Mouse (Mus musculus) retina, postnatal 7 days (tissue): Measurements from ENCODE around the gene Mtmr11.

Source experiments
- DNase-seq: peaks from one replicate; pipeline ENCODE4 v3.0.0-alpha.2; 2012; ENCODE audit warnings: low read depth, low spot score

Gene Mtmr11

DNA sequence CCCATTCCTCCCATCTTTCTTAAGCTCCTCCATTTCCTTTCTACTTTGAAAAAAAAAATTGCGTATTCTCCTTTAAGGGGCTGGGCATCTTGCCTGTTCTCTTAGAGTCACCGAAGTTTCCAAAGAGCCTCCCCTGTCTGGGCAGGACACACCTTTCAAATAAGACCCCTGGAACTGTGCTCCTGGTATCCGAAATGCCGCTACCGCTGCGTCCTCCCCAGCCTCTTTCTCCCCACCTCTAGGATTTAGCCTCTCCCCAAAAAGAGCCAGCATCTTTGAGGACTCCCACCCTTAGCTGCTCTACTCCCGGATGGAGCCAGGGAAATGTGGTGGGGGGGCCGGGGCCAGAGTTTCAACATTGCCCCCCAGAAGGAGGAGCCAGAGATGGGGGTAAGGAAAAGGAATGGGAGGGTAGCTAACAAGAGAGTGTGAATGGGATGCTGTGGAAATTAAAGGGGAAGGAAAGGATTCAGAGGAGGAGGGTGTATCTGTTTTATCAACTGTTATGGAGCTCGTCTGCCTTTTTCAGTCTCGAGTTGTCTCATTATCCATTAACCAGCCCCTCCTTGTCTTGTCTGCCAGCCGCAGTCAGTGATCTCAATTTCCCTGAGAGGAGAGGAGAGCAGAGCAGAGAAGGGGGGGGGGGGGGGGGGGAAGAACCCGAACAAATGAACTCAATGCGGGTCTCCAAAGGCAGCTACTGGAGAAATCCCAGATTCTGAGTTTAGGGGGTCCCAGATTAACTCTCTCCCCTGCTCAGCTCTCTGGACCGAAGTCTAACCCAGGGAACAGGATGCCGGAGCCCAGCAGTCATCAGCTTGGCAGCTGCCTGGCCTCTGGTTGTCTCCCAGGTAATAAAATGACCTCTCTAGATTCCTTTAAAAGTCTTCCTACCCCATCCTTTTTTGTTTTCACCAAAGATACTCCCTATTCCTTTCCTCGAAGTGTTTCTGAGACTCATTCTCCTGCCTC lies at the start of gene Mtmr11:
Gene Mtmr11 (plus strand): TSS at position 136 of the 972 bp plus-strand sequence.
- DNase-seq: no peak

DNA sequence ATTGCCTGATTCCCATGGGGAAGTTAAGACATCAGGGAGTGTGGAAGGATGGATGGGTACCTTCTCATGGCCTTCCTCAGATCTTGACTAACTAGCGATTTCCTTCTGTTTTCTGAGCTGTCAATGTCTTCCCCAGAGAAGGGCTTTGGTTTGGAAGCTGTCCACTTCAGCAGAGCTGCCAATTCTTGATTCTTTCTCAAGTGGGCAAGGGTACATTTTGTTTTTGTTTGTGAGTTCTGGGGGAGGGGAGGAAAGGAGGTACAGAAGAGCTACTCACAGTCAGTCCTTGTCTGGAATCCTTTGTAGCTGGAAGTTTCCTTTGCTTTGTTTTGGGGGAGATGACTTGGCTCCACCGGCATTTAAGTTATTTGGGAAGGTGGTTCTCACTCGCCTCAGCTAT lies 48.6 kb upstream of the Mtmr11 start:
- DNase-seq: no peak

DNA sequence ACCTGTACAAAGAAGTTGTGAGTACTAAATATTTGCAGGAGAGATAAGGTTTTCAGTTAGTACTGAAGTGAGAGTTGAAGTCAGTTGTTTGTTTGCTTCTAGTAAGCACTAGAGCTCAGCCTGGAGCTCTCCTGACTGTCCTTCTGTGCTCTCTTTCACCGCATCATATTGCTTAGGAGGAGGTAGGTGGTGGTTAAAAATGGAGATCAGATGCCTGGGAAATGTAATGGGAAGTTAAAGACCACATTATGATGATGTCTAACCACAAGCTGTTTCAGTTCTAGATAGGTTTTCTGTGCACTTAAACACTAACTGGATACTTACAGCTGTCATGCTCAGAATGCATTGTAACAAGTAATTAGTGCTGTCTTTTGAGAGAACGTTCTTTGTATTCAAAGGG lies 43.7 kb upstream of the Mtmr11 start:
- DNase-seq: no peak

DNA sequence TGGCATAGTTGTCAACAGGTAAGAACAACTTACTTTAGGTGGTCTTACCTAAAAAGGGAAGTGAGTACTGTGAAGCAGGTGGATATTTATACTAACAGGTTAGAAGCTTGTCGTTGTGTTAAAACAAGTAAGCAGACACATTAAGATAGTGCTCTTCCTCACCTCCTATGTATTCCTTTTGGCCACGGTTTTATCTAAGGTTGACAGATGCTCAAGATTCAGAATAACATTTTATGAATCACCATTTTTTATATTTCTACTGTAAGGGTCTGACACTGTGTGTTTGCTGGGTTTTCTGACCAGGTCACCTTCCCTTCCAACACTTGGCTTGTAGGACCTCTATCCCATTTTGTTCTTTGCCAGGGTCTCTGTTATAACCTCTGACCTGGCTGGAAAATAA lies 43.1 kb upstream of the Mtmr11 start:
- no peak for DNase-seq

DNA sequence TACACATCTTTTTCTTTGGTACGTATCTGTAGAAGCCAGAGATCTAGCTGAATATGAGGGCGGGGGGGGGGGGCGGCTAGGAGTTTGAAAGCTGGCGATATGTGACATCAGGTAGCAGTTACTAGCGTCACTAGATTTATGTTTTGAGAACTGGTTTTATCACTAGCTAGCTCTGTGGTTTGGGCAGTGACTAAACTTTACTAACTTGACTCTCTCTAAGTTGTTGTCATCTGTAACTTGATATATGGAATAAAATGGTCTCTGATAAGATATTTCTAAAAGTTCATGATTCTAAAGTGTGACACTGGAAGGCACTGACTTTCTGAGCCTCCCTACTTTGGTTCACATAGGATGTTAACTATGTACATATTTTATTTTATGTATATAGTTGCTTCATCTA lies 37.6 kb upstream of the Mtmr11 start:
- DNase-seq: no peak

DNA sequence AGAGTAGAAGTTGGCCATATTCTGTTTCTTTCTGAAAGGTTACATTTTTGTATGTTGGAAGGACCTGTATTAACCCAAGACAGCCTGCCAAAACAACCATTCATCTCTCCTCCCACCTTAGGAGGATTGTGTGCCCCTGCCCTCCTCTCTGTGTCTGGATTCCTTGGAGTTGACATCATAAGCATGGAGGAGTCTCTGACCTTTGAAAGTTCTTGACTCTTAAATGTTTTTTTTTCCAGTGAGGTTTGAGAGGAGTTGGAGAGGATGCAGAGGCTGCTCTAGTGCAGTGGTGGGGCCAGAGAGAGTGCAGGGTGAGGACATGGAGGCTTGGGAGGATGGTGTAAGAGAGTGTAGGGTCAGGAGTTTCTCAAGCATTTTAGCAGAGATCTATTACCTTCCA lies 33.7 kb upstream of the Mtmr11 start:
- no peak for DNase-seq

DNA sequence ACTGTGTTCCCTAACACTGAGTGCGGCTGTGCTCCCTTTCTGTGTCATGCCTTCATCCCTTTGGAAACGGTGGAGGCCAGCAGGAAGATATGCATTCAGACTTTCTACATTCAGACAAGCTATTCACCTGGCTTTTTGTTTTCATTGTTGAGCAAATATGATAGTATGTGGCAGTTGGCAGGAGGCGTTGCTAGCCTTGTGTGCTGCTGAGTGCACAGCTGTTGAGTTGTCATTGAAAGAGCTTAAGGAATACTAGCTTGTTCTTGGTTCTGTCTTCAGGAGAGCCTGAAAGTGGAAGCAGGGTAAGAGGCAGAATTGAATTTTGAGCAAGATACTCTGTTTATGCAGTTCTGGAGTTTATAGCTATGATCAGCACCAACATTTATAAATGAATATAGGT lies 29.3 kb upstream of the Mtmr11 start:
- DNase-seq: no peak

DNA sequence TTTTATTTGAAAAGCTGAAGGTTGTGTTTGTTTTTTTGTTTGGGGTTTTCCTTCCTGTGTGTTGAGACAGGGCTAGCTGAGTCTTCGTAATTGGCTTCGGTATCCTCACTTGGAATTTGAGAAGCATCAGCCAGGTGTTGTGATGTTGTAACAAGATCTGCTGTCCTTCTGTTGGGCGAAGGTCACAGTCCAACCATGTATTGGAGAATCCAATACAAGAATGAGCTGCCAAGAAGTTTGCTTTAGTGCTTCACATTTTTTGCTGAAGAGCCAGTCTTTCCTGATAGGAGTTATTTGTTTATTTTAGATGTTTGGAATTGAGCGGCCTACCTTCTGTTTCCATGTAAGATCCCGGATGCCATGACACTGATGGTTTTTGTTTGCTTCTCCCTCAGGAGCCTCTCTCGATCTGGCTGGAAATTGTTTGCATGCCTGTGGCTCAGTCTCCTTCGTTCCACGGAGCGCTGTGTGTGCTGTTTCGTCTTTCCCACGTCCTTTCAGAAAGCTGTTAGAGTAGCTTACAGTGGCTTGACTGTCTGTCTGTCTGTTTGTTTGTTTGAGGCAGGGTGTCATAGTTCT lies 28.4 kb upstream of the Mtmr11 start:
- DNase-seq: no peak

DNA sequence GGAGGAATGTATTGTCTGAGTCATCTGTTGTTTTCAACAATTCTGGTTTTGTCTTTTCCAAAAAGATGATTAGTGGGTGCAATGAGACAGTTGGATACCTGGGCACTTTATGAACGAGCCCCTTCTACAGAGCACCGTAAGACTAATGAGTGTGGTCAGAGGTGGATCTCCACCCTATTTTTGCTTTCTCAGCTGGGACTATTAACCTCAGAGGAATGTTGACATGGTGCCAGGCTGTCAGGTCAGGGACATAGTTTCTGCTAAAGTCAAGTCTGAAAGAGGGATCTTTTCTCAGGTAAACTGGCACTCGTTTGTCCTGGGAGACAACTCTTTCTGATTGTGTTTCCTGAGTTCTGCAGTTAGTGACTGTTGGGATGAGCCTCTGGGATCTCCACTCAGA lies 26.8 kb upstream of the Mtmr11 start:
- no peak for DNase-seq

DNA sequence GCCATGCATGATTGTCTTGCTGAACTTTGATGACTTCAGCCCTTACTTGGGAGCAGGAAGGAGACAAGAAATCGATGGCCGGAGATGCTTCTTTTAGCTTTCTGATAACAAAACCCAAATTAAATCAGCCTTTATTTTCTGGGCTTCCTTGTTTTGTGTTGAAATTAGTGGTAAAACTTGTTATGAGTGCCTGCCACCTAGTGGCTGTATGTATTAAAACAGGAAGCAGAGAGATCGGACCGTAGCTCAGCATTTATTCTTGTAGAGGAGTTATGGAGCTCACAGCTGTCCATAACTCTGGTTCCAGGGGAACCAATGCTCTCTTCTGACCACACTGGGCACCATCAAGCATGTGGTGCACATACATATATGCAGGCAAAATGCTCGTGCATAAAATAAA lies 13.9 kb upstream of the Mtmr11 start:
- DNase-seq: peak; percentile 52

DNA sequence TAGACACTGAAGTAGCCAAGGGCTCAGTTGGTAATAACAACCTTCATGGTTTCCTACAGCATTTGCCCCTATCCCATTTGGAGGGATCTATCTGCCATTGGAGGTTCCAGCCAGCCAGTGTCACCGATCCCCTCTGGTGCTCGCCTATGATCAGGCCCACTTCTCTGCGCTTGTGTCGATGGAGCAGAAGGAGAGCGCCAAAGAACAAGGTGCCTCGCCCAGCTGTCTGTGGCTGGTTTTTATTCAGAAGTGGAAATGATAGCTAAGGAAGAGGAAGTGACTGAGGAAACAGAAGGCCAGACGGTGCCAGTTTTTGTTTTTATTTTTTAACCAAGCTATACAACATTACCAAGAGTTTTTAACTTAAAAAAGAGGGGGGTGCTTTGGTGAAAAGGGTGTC lies 10.0 kb upstream of the Mtmr11 start:
- no peak for DNase-seq

DNA sequence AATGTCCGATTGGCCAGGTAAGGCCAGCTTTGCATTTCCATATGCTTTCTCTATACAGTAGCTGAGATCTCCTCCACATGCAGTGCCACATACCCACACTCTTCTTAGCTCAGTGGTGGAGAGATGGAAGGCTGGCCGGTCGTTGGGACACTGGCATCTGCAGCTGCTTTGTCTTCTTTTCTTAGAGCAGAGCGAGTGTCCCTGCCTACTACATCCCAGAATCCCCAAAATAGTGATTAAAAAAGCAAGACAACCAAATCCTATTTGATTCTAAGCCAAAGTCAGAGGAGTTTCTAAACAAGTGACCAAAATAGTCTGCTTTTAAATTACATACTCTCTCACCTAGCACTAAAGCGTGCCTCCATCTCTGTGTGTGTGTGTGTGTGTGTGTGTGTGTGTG lies 9.2 kb upstream of the Mtmr11 start:
- DNase-seq: no peak

DNA sequence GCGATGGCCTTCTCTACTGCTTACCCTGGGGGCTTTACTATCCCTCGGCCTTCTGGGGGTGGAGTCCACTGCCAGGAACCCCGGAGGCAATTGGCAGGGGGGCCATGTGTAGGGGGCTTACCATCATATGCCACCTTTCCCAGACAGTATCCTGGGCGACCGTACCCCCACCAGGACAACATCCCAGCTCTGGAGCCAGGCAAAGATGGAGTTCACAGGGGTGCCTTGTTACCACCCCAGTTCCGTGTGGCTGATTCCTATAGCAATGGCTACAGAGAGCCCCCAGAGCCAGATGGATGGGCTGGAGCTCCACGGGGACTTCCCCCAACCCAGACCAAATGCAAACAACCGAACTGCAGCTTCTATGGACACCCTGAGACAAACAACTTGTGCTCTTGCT lies 6.3 kb upstream of the Mtmr11 start:
- DNase-seq: no peak

DNA sequence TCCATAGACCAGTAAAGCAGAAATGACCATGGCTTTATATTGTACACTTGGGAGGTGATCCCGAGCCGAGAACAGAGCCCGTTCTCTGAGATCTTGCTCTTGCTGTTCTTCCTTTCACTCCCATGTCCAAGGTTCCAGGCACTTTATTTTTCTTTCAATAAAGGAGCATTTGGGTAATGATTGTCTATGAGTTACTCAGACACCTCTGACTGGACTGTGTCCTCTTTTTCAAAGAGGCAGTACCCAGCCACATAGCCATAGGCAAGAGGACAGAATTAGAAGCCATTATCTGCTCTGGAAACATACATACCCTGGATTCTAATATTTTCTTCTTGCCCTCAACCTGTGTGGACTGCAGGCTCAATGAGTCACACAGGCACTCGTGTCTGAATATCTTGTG lies 2.0 kb upstream of the Mtmr11 start:
- no peak for DNase-seq

DNA sequence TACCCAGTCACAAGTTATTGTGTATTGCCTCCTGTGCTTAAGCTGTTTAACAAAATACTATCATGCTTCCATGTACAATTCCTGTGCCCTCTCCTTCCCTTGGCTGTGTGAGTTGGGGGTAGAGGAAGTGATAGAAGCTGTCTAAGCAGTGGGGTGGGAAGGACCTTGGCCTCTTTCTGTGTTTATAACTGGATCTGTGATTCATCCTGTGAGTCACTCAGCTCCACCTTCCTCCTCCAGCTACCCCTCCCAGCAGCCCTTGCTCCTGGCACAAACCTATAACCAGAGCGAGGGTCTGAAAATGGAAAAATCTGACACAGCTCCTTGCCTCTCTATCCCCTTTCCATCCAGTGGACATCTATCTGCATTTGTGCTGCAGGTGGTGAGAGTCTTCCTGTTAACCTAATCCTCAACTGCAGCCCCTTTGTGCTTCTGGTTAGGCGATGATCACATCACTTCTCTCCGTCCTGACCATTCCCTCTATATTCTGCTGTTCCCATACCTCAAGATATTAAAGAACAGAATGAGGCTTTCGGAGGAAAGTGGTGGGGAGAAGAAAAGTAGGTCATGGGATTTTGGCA lies 1.5 kb upstream of the Mtmr11 start:
- DNase-seq: no peak

DNA sequence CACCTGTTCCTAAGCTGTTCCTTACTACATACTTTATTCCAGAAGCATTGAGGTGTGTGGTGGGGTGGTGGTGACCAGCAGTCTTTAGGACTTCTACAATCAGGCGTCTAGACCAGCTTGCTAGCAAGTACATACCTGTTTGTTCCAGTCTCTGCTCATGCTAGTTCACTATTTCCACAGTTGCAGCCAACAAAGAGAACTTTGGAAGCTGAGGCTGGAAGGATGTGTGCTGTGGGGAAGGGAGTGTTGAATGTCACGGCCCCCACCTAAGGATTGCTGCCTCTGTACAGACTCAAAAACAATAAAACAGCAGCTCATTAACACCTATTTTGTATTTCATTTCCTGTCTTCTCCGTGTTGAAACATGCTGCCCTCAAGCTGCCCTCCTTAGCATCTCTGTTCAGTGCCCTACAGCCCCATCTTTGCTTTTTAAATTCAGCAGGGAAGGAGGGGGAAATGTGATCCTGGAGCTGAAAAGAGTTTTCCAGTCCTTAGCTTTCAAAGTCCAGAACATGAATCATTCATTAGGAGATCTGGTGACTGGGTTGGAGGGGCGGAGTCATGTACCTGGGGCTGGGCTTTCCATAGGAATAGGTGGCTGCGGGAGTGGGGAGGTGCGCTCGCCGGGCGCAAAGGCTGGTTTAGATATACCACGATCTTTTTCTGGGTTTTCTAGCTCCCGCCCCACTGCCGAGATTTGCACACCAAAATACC lies 844 bp upstream of the Mtmr11 start:
- no peak for DNase-seq

DNA sequence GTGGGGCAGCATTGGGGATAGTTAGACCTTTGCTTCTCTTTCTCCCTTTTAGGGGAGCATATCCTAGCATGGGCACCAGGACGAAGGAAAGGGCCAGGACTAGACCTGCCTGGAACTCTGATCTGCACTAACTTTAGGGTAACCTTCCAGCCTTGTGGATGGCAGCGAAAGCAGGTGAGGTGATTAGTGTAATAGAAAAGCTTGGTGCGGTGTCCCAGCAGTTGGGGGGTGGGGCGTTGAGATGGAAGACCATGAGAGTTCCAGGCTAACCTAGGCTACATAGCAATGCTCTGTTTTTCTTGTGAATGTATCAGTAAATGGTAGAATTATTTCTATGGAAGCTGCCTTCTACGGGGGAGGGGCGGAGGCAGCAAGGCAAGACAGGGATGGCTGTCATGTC lies 1.2 kb downstream of the Mtmr11 start:
- DNase-seq: no peak

DNA sequence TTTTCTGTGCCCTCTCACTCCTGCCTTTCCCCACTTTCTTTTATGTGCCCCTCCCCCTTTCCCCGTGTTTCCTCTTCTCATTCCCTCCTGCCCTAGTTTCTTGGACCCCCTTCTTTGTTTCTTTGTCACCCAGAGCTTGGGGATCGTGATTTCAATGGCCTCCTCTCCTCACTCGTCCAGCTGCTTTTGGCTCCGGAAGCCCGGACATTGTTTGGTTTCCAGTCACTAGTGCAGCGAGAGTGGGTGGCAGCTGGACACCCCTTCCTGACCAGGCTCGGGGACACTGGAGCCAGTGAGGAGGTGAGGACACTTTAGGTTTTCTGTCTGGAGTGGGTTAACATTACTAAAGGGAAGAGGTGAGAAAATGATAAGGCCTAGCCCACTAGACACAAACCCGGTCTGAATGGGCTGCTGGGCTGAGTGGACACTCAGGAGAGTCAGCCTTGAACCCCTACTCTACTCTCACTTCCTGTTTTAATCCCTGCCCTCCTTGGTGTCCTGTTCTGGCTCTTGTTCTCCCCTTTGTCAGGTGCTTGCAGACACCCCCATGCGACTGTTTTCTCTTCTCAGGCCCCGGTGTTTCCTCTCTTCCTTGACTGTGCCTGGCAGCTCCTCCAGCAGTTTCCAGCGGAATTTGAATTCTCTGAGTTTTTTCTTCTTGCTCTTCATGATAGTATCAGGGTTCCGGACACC lies 6.8 kb downstream of the Mtmr11 start:
- DNase-seq: no peak

DNA sequence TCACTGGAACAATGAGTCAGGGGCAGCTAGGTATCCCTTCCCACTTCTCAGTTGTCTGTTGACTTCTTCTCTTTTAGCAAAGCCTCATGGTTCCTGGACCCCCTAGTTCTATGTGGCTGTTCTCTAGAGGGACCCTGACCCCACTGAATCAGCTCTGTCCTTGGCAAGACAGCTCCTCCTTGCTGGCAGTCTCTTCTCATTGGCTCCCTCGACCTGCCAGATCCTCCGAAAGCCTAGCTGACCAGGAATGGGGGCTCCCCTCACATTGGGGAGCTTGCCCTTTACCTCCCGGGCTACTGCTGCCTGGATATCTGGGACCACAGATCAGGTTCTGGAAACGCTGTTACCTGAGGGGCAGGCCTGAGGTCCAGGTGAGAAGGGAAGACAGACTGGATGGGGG lies 8.5 kb downstream of the Mtmr11 start:
- DNase-seq: no peak

DNA sequence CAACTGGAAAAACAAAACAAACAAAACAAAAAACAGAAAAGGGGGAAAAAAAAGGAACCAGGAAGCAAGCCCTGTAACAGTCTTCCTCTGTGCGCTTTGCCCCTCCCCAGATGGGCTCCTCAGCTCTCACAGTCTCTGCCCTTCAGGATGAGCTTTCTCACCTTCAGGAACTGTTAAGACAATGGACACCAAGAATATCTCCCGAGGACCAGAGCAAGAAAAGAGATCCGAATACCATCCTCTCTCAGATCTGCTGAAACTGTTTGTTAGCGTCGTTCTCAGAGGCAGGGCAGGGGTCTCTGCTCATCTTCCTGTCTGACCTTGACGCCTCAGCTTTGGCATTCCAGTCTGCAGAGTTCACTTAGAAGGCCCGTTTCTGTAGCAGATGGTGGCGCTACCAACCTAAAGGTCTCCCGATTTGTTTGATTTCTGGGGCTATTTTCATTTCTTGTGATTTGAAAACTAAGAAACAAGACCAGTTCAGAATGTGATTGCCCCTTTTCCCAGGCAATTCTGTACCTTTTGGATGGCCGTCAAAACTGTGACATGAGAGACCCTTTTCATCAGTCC lies 9.3 kb downstream of the Mtmr11 start:
- no peak for DNase-seq

DNA sequence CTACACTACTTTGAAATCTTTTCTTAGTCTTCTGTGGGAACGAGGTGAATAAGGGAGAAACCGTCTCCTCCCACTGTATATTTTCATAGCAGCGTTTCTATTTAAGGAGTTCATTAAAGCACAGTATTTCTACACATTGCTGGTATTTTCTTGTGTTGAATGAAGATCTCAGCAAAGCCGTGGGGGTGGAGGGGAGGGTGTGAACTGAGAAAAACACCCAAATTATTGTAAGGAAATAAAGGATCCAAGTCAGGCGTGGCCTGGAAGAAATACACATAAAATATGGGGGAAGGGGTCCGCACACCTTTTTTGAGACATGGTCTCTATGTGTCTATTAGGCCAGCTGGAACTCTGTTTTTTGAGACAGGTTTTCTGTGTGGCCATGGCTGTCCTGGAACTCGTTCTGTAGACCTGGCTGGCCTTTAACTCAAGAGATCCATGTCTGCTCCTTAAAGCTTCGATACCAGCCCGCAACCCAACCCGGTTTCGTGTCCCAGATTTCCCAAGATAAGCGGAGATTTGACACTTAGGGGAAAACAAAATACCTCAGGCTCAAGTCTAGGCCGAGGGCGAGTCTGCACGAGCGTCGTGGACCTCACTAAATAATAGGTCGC lies 9.9 kb downstream of the Mtmr11 start:
- no peak for DNase-seq
